In the genomic region with DNA sequence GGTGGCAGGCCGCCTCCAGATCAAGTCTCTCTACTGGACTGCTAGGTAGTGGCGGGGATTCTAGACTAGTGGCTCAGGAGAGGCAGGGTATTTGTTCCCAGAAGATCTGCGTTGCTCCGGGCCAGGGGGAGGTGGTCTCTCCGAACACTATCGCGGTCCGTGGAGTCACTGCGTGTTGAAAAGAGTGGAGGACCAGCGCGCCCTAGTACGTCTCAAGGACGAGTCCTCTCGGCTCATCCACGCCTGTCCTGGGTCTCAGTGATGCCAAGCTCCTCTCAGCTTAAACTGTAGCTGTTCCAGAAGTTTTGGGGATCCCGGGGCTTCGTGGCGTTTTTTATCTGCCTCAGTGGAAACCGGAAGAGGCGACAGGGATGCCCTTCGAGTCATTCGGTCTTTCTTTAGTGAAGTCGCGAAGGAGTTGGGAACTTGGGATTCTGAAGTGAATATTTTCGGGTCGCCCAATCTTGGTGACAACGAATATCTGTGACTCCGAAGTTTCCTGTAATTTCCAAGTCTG, we compare ENCODE assay signal across 8 mouse cellular contexts. TPM values are rescaled to one million over a fixed set of nuclear protein-coding genes. Genes with fewer than 3 reads are reported as not detected.
A peak's percentile ranks its signal among the peaks of the same experiment; 100 is the strongest.
DNase-seq lines count a peak whose midpoint lies in the region; ATAC-seq and TF ChIP-seq lines count a peak whose summit lies in the region.

No protein-coding gene starts in this region.

- peaks cover 55% of the 10 kb centered on the region for H3K27me3 ChIP-seq in kidney, postnatal 0 days (ENCODE audit: insufficient read depth, low read length)
- H3K27me3 ChIP-seq in hindbrain, embryonic 15.5 days: peaks cover 84% of the 10 kb centered on the region
- peaks cover 77% of the 10 kb centered on the region for H3K27me3 ChIP-seq in midbrain, embryonic 15.5 days (replicated peaks)

- no peaks in the 10 kb centered on the region for H3K36me3 ChIP-seq in kidney, postnatal 0 days (ENCODE audit: insufficient read depth, low read length)
- no peaks in the 10 kb centered on the region for H3K36me3 ChIP-seq in hindbrain, embryonic 15.5 days
- H3K36me3 ChIP-seq in midbrain, embryonic 15.5 days (replicated peaks): no peaks in the 10 kb centered on the region

- TF ChIP-seq CTCF in kidney, postnatal 0 days (IDR thresholded peaks at IDR 0.05; ENCODE audit: low read depth): no peak

- WGBS in kidney, postnatal 0 days: 1% methylated on average over 28 of the region's 28 CpGs
- WGBS in hindbrain, embryonic 15.5 days: under 1% methylated on average over 28 of the region's 28 CpGs
- under 1% methylated on average over 28 of the region's 28 CpGs for WGBS in midbrain, embryonic 15.5 days

- no peaks in the 10 kb centered on the region for H3K9me3 ChIP-seq in kidney, postnatal 0 days (replicated peaks; ENCODE audit: low read length)
- H3K9me3 ChIP-seq in hindbrain, embryonic 15.5 days: no peaks in the 10 kb centered on the region
- H3K9me3 ChIP-seq in midbrain, embryonic 15.5 days: no peaks in the 10 kb centered on the region

- DNase-seq in kidney, postnatal 0 days (ENCODE audit: low spot score): no peak
- DNase-seq in kidney, postnatal 25 days: no peak
- DNase-seq in gastrocnemius, postnatal 10 days: no peak
- DNase-seq in cerebellum, adult 11-12 months: no peak
- DNase-seq in left cerebral cortex, adult 8-10 months (ENCODE audit: low spot score in 2 of 2): no peak

- peak overlapping the region; percentile 18; the same call in 1 of the 2 replicates for H3K4me3 ChIP-seq in kidney, postnatal 0 days (replicated peaks; ENCODE audit: low read depth, low read length)
- peak overlapping the region; percentile 31 for H3K4me3 ChIP-seq in hindbrain, embryonic 15.5 days
- peak overlapping the region; percentile 31 for H3K4me3 ChIP-seq in midbrain, embryonic 15.5 days

- no peak overlapping the region for H3K9ac ChIP-seq in kidney, postnatal 0 days (ENCODE audit: low read depth, low read length)
- H3K9ac ChIP-seq in hindbrain, embryonic 15.5 days: no peak overlapping the region
- H3K9ac ChIP-seq in midbrain, embryonic 15.5 days: no peak overlapping the region

- no peaks in the 10 kb centered on the region; the same call in 1 of the 2 replicates for H3K4me1 ChIP-seq in kidney, postnatal 0 days (replicated peaks; ENCODE audit: insufficient read depth, low read length)
- peaks cover 29% of the 10 kb centered on the region for H3K4me1 ChIP-seq in hindbrain, embryonic 15.5 days (replicated peaks)
- H3K4me1 ChIP-seq in midbrain, embryonic 15.5 days: peaks cover 27% of the 10 kb centered on the region

- no peak overlapping the region for H3K27ac ChIP-seq in kidney, postnatal 0 days
- H3K27ac ChIP-seq in hindbrain, embryonic 15.5 days (replicated peaks): no peak overlapping the region
- H3K27ac ChIP-seq in midbrain, embryonic 15.5 days: no peak overlapping the region

- no peak for ATAC-seq in kidney, postnatal 0 days (replicated peaks; ENCODE audit: low FRiP score, low read depth)
- ATAC-seq in common myeloid progenitor, adult 5-6 weeks (replicated peaks; ENCODE audit: low read depth, poor library complexity, severe bottlenecking): 0 out of 2 replicates have a peak, but pooled peaks have one; percentile 24
- 0 out of 2 replicates have a peak, but pooled peaks have one; percentile 24 for ATAC-seq in hindbrain, embryonic 15.5 days (ENCODE audit: low FRiP score, low read depth)
- no peak for ATAC-seq in midbrain, embryonic 15.5 days (replicated peaks)

- H3K4me2 ChIP-seq in kidney, postnatal 0 days (ENCODE audit: low read length): peak overlapping the region; percentile 48
- H3K4me2 ChIP-seq in hindbrain, embryonic 15.5 days: peak overlapping the region; percentile 54
- peak overlapping the region; percentile 54 for H3K4me2 ChIP-seq in midbrain, embryonic 15.5 days

RNA-seq across cellular contexts. Expression of a gene that starts 59.5 kb away (rescaled TPM):
- polyA plus RNA-seq in kidney, postnatal 0 days (2015; fragmentation: Nextera tagmentation; extraction: Ambion mirVana): 34.0 and 37.8 TPM in 2 replicates
- 42.1 and 57.3 TPM in 2 replicates for total RNA-seq in common myeloid progenitor, adult 5-6 weeks (2017)
- polyA plus RNA-seq in hindbrain, embryonic 15.5 days (2015; fragmentation: Nextera tagmentation; extraction: Ambion mirVana): 42.8 and 46.5 TPM in 2 replicates
- 52.2 and 55.1 TPM in 2 replicates for polyA plus RNA-seq in midbrain, embryonic 15.5 days (2015; fragmentation: Nextera tagmentation; extraction: Ambion mirVana)
- total RNA-seq in gastrocnemius, postnatal 10 days (2021): 10 to 100 TPM; 13.2 to 20.8 TPM
- 10 to 100 TPM; 24.9 to 29.0 (median 26.7) TPM for total RNA-seq in left cerebral cortex, adult 8-10 months (2022)

Comparison
In these comparisons a context has a peak if more than half of its experiments do, and no peak if none do; other contexts are left out.
1. ATAC-seq: peak in common myeloid progenitor, adult 5-6 weeks (single experiment) and hindbrain, embryonic 15.5 days (single experiment); none in kidney, postnatal 0 days (single experiment) and midbrain, embryonic 15.5 days (single experiment).
2. Peak in every context shown above with its lines, with median percentiles within 50 percentile points of each other: H3K4me2 ChIP-seq and H3K4me3 ChIP-seq.